Mouse (Mus musculus) small intestine, adult 2 months (tissue): Measurements from ENCODE around the gene Col6a5. TPM values are rescaled to one million over a fixed set of nuclear protein-coding genes. Genes with fewer than 3 reads are reported as not detected.

Source experiments
- H3K27ac ChIP-seq: fragments of 200-500 bp; 2 replicates; pipeline ENCODE4 v1.5.1; 2012; ENCODE audit warnings: low read depth, low read length, control low read depth, inconsistent platforms; ENCODE audit not compliant: insufficient read depth
- H3K27me3 ChIP-seq: fragments of 200-500 bp; 2 replicates; pipeline ENCODE4 v1.6.1; 2012; ENCODE audit warnings: mild to moderate bottlenecking, moderate library complexity, low read length, inconsistent platforms; ENCODE audit not compliant: control insufficient read depth, insufficient read depth
- H3K36me3 ChIP-seq: fragments of 200-500 bp; 2 replicates; pipeline ENCODE4 v1.6.1; 2012; ENCODE audit warnings: mild to moderate bottlenecking, low read length, control low read depth, inconsistent platforms; ENCODE audit not compliant: control insufficient read depth, insufficient read depth
- H3K4me1 ChIP-seq: fragments of 200-500 bp; 2 replicates; pipeline ENCODE4 v1.6.1; 2012; ENCODE audit warnings: low read length, inconsistent platforms, mixed read lengths; ENCODE audit not compliant: control insufficient read depth, insufficient read depth, insufficient read length
- H3K4me3 ChIP-seq: fragments of 200-500 bp; 2 replicates; pipeline ENCODE4 v1.5.1; 2012; ENCODE audit warnings: low read depth, mild to moderate bottlenecking, control low read depth, inconsistent platforms, low read length, moderate library complexity
- CTCF ChIP-seq: fragments of 200-500 bp; IDR thresholded peaks from 2 replicates; pipeline ENCODE4 v1.5.1; 2012; ENCODE audit warnings: low read depth, mild to moderate bottlenecking, control low read depth, inconsistent platforms, low read length, moderate library complexity, mixed read lengths; ENCODE audit not compliant: insufficient replicate concordance, insufficient read length; ENCODE audit errors: extremely low read depth
- POLR2A ChIP-seq: fragments of 200-500 bp; IDR thresholded peaks from 2 replicates; pipeline ENCODE4 v1.6.1; 2012; ENCODE audit warnings: low read depth, mild to moderate bottlenecking, control low read depth, inconsistent platforms, low read length, moderate library complexity
- WGBS: fragments of 180-500 bp; shearing (Covaris S2); methylation state at CpG from one replicate; pipeline ENCODE4 v1.1.7; 2018; 5-methylcytosine and 5-hydroxymethylcytosine counted together
- polyA plus RNA-seq: library from polyadenylated mRNA; depleted of rRNA; stranded (reverse); fragments of >200 nt; gene quantifications from 2 replicates; pipeline ENCODE4 v1.2.3, GENCODE M21; 2012

The Col6a5 gene
- polyA plus RNA-seq, 1 experiment: 1.0 TPM

GRCm38 (mm10) chr9:105959116-105959515 is 1.3 kb downstream of the Col6a5 start:
- TF ChIP-seq POLR2A (no peak), CTCF (no peak)
- H3K36me3 ChIP-seq: no peaks in the 10 kb centered on the region
- 74% methylated on average over 1 of the region's 1 CpGs for WGBS
- H3K4me1 ChIP-seq: no peaks in the 10 kb centered on the region
- no peak overlapping the region for H3K27ac ChIP-seq
- no peak overlapping the region for H3K4me3 ChIP-seq
- no peaks in the 10 kb centered on the region for H3K27me3 ChIP-seq

GRCm38 (mm10) chr9:105949755-105950154 is 10.7 kb downstream of the Col6a5 start:
- Histone ChIP-seq H3K27ac (no peak overlapping the region), H3K36me3 (no peaks in the 10 kb centered on the region), H3K4me1 (no peaks in the 10 kb centered on the region), H3K27me3 (no peaks in the 10 kb centered on the region), H3K4me3 (no peak overlapping the region)
- no peak for TF ChIP-seq POLR2A
- no peak for TF ChIP-seq CTCF
- WGBS: 96% methylated on average over 1 of the region's 1 CpGs

- Histone ChIP-seq H3K27ac (no peak overlapping the region), H3K4me1 (no peaks in the 10 kb centered on the region), H3K27me3 (no peaks in the 10 kb centered on the region), H3K4me3 (no peak overlapping the region), H3K36me3 (no peaks in the 10 kb centered on the region)
- no peak for TF ChIP-seq CTCF
- no peak for TF ChIP-seq POLR2A
- WGBS: 59% methylated on average over 3 of the region's 3 CpGs
Measured at GRCm38 (mm10) chr9:105947577-105947976, 12.9 kb downstream of the Col6a5 start.

- H3K4me1 ChIP-seq: no peaks in the 10 kb centered on the region
- 58% methylated on average over 6 of the region's 6 CpGs for WGBS
- no peak for TF ChIP-seq POLR2A
- no peak for TF ChIP-seq CTCF
Measured at GRCm38 (mm10) chr9:105933816-105934215, 26.6 kb downstream of the Col6a5 start.

GRCm38 (mm10) chr9:105929287-105929686 is 31.2 kb downstream of the Col6a5 start:
- Histone ChIP-seq H3K36me3 (no peaks in the 10 kb centered on the region), H3K4me3 (no peak overlapping the region), H3K4me1 (no peaks in the 10 kb centered on the region), H3K27ac (no peak overlapping the region), H3K27me3 (no peaks in the 10 kb centered on the region)
- TF ChIP-seq POLR2A (no peak), CTCF (no peak)
- WGBS: 77% methylated on average over 4 of the region's 4 CpGs

More at GRCm38 (mm10) chr9:105933816-105934215, 26.6 kb downstream of the Col6a5 start:
- Histone ChIP-seq H3K27ac (no peak overlapping the region), H3K27me3 (no peaks in the 10 kb centered on the region), H3K36me3 (no peaks in the 10 kb centered on the region), H3K4me3 (no peak overlapping the region)

- H3K36me3 ChIP-seq: no peaks in the 10 kb centered on the region
- H3K4me3 ChIP-seq: no peak overlapping the region
- 63% methylated on average over 6 of the region's 6 CpGs for WGBS
- TF ChIP-seq CTCF: no peak
- H3K27ac ChIP-seq: no peak overlapping the region
- no peaks in the 10 kb centered on the region for H3K27me3 ChIP-seq
- H3K4me1 ChIP-seq: no peaks in the 10 kb centered on the region
Measured at GRCm38 (mm10) chr9:105928406-105929071, 31.9 kb downstream of the Col6a5 start.

- TF ChIP-seq CTCF (no peak), POLR2A (no peak)
- H3K36me3 ChIP-seq: no peaks in the 10 kb centered on the region
- H3K27me3 ChIP-seq: no peaks in the 10 kb centered on the region
- H3K4me1 ChIP-seq: no peaks in the 10 kb centered on the region
- no peak overlapping the region for H3K27ac ChIP-seq
- no peak overlapping the region for H3K4me3 ChIP-seq
- 67% methylated on average over 2 of the region's 2 CpGs for WGBS
Measured at GRCm38 (mm10) chr9:105923659-105924058, 36.8 kb downstream of the Col6a5 start.

GRCm38 (mm10) chr9:105915186-105915585 is 45.3 kb downstream of the Col6a5 start:
- WGBS: 52% methylated on average over 4 of the region's 4 CpGs
- Histone ChIP-seq H3K27ac (no peak overlapping the region), H3K36me3 (no peaks in the 10 kb centered on the region), H3K4me3 (no peak overlapping the region), H3K27me3 (no peaks in the 10 kb centered on the region), H3K4me1 (no peaks in the 10 kb centered on the region)
- TF ChIP-seq CTCF (no peak), POLR2A (no peak)
